7 mouse cellular contexts compared by ENCODE assay signal in the genomic region with DNA sequence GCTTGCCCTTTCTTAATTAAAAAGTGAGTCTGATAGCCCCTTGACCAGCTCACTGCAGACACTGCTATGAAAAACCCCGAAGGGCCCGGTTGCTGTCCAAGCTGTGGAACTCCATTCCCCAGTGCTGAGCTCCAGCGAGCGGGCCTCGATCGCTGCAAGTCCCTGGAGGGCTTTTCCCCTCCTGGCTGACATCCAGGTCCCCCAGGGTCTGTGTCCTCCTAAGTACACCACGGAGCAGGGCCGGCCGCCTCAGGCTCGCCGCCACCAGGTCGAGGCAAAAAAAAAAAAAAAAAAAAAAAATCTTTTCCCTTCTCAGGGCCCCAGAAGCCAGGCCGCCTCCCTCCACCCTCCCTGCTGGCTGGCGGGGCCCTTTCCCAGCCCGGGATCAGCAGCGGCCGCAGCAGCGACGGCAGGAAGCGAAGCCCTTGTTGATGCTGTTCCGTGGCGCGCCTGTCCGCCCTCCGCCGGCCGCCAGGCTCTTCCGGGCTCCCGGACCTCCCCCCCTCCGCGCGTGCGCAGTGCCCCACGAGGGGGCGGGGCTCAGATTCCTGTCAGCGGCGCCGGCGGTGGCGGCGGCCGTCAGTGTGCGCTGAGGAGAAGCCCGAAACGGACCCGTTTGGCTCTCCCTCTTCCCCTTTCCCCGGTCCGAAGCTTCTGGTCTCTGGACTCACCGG. TPM values are rescaled to one million over a fixed set of nuclear protein-coding genes. Genes with fewer than 3 reads are reported as not detected.
A peak's percentile ranks its signal among the peaks of the same experiment; 100 is the strongest.
DNase-seq lines count a peak whose midpoint lies in the region; ATAC-seq lines count a peak whose summit lies in the region.

A gene (plus strand): TSS at position 543 of the 674 bp plus-strand sequence.

- H3K4me1 ChIP-seq in embryonic facial prominence, embryonic 11.5 days (ENCODE audit: control insufficient read depth, insufficient read depth, low read length), result no peaks in the 10 kb centered on the region
- no peaks in the 10 kb centered on the region for H3K4me1 ChIP-seq in limb, embryonic 11.5 days (ENCODE audit: control insufficient read depth, insufficient read depth, low read length)
- peaks cover 8% of the 10 kb centered on the region for H3K4me1 ChIP-seq in midbrain, embryonic 14.5 days (ENCODE audit: control insufficient read depth, insufficient read depth, low read length)

- peak within 1 kb of the TSS; percentile 95 for H3K4me3 ChIP-seq in embryonic facial prominence, embryonic 11.5 days (ENCODE audit: low read depth, low read length)
- peak within 1 kb of the TSS; percentile 92 for H3K4me3 ChIP-seq in limb, embryonic 11.5 days (ENCODE audit: low read depth, low read length)
- H3K4me3 ChIP-seq in midbrain, embryonic 14.5 days (replicated peaks; ENCODE audit: low read depth, low read length), result peak within 1 kb of the TSS; percentile 98

- H3K9me3 ChIP-seq in embryonic facial prominence, embryonic 11.5 days (replicated peaks; ENCODE audit: control insufficient read depth, low read length), result no peaks in the 10 kb centered on the region
- no peaks in the 10 kb centered on the region for H3K9me3 ChIP-seq in limb, embryonic 11.5 days (ENCODE audit: control insufficient read depth, low read length)
- no peaks in the 10 kb centered on the region for H3K9me3 ChIP-seq in midbrain, embryonic 14.5 days (ENCODE audit: control insufficient read depth, low read length)

- H3K27ac ChIP-seq in embryonic facial prominence, embryonic 11.5 days (replicated peaks; ENCODE audit: low read depth, low read length), result peak within 1 kb of the TSS; percentile 85
- H3K27ac ChIP-seq in limb, embryonic 11.5 days (replicated peaks; ENCODE audit: low read depth, low read length), result peak within 1 kb of the TSS; percentile 92
- H3K27ac ChIP-seq in midbrain, embryonic 14.5 days (replicated peaks; ENCODE audit: low read depth, low read length), result peak within 1 kb of the TSS; percentile 95

- WGBS in embryonic facial prominence, embryonic 11.5 days, result under 1% methylated on average over 40 of the region's 49 CpGs
- 1% methylated on average over 47 of the region's 49 CpGs for WGBS in limb, embryonic 11.5 days
- WGBS in midbrain, embryonic 14.5 days, result under 1% methylated on average over 37 of the region's 49 CpGs

- peak within 1 kb of the TSS; percentile 48 for H3K4me2 ChIP-seq in embryonic facial prominence, embryonic 11.5 days (ENCODE audit: low read depth, low read length)
- H3K4me2 ChIP-seq in limb, embryonic 11.5 days (ENCODE audit: low read depth, severe bottlenecking), result peak within 1 kb of the TSS; percentile 54
- peak within 1 kb of the TSS; percentile 72 for H3K4me2 ChIP-seq in midbrain, embryonic 14.5 days (ENCODE audit: low read length)

- H3K9ac ChIP-seq in embryonic facial prominence, embryonic 11.5 days (replicated peaks; ENCODE audit: low read length), result peak within 1 kb of the TSS; percentile 90
- peak within 1 kb of the TSS; percentile 95 for H3K9ac ChIP-seq in limb, embryonic 11.5 days (ENCODE audit: low read length)
- H3K9ac ChIP-seq in midbrain, embryonic 14.5 days (replicated peaks; ENCODE audit: low read length), result peak within 1 kb of the TSS; percentile 91

- H3K36me3 ChIP-seq in embryonic facial prominence, embryonic 11.5 days (replicated peaks; ENCODE audit: control insufficient read depth, insufficient read depth, low read depth, low read length), result no peaks in the 10 kb centered on the region
- no peaks in the 10 kb centered on the region for H3K36me3 ChIP-seq in limb, embryonic 11.5 days (ENCODE audit: control insufficient read depth, insufficient read depth, low read length)
- H3K36me3 ChIP-seq in midbrain, embryonic 14.5 days (ENCODE audit: control insufficient read depth, insufficient read depth, low read length), result no peaks in the 10 kb centered on the region

- DNase-seq in adrenal gland, postnatal 14 days, result peak; percentile 98
- peak; percentile 93 for DNase-seq in embryonic facial prominence, embryonic 11.5 days (ENCODE audit: low spot score)
- peak; percentile 99 for DNase-seq in heart, adult 11 months
- peak; percentile 100 for DNase-seq in kidney, adult 18-20 months
- peak; percentile 100 for DNase-seq in limb, embryonic 11.5 days (ENCODE audit: low spot score)
- peak; percentile 96 for DNase-seq in midbrain, embryonic 14.5 days
- DNase-seq in spleen, adult 18-20 months, result peak; percentile 95 to 99

- peak; percentile 95 for ATAC-seq in embryonic facial prominence, embryonic 11.5 days (replicated peaks; ENCODE audit: insufficient number of reproducible peaks, low FRiP score, low TSS enrichment, low read depth)
- ATAC-seq in limb, embryonic 11.5 days (ENCODE audit: insufficient number of reproducible peaks, low FRiP score, low TSS enrichment, low read depth), result peak; percentile 87
- peak; percentile 90 for ATAC-seq in midbrain, embryonic 14.5 days (ENCODE audit: low FRiP score, low TSS enrichment)

- no peaks in the 10 kb centered on the region for H3K27me3 ChIP-seq in embryonic facial prominence, embryonic 11.5 days (ENCODE audit: control insufficient read depth, insufficient read depth, low read length)
- H3K27me3 ChIP-seq in limb, embryonic 11.5 days (ENCODE audit: control insufficient read depth, insufficient read depth, low read length), result no peaks in the 10 kb centered on the region
- no peaks in the 10 kb centered on the region for H3K27me3 ChIP-seq in midbrain, embryonic 14.5 days (ENCODE audit: control insufficient read depth, insufficient read depth, low read length)

RNA-seq across cellular contexts. Expression of the gene that starts here (rescaled TPM):
- 108 and 110 TPM in 2 replicates for total RNA-seq in adrenal gland, postnatal 14 days (2021)
- polyA plus RNA-seq in embryonic facial prominence, embryonic 11.5 days (2014; fragmentation: Nextera tagmentation; extraction: Ambion mirVana), result 8.8 and 9.1 TPM in 2 replicates
- 13.0 and 15.3 TPM in 2 replicates for polyA plus RNA-seq in limb, embryonic 11.5 days (2014; fragmentation: Nextera tagmentation; extraction: Ambion mirVana)
- polyA plus RNA-seq in midbrain, embryonic 14.5 days (2014; fragmentation: Nextera tagmentation; extraction: Ambion mirVana), result 9.8 and 11.2 TPM in 2 replicates

Comparison
In these comparisons a context has a peak if more than half of its experiments do, and no peak if none do; other contexts are left out.
1. Peak in every context shown above with its lines: DNase-seq, ATAC-seq, H3K4me3 ChIP-seq and H3K27ac ChIP-seq.